ENCODE assay signal across 28 mouse cellular contexts in genomic region chr16:36131141-36131540, GRCm38 (mm10). TPM values are rescaled to one million over a fixed set of nuclear protein-coding genes. Genes with fewer than 3 reads are reported as not detected.
"Had no signal": no experiment of that assay in that cellular context is flagged by ENCODE, and none has a peak within 500 bp of the region (broad histone marks: within the 10 kb centered on the region; RNA-seq: fewer than 3 reads in every experiment).

TSS of gene Csta1 (minus strand) at chr16:36131241.

- H3K27me3 ChIP-seq: heart, embryonic 13.5 days; heart, embryonic 15.5 days; hindbrain, embryonic 13.5 days; hindbrain, embryonic 15.5 days; kidney, embryonic 15.5 days; limb, embryonic 13.5 days had no signal

- H3K27ac ChIP-seq: heart, adult 2 months; heart, embryonic 13.5 days; heart, embryonic 15.5 days; hindbrain, embryonic 13.5 days; hindbrain, embryonic 15.5 days; hindbrain, postnatal 0 days; kidney, embryonic 15.5 days; kidney, postnatal 0 days; left cerebral cortex, adult 2 months; limb, embryonic 13.5 days had no signal

- H3K4me1 ChIP-seq: heart, embryonic 13.5 days; heart, embryonic 15.5 days; hindbrain, embryonic 13.5 days; hindbrain, embryonic 15.5 days; kidney, embryonic 15.5 days had no signal

- ATAC-seq: hindbrain, postnatal 0 days; intestine, embryonic 16.5 days had no signal

- H3K9me3 ChIP-seq: heart, embryonic 13.5 days; heart, embryonic 15.5 days; hindbrain, embryonic 13.5 days; hindbrain, embryonic 15.5 days; kidney, embryonic 15.5 days; limb, embryonic 13.5 days had no signal

- H3K9ac ChIP-seq: heart, embryonic 13.5 days; heart, embryonic 15.5 days; hindbrain, embryonic 13.5 days; hindbrain, embryonic 15.5 days; kidney, embryonic 15.5 days; limb, embryonic 13.5 days had no signal

- DNase-seq: gastrocnemius, postnatal 14 days; gastrocnemius, postnatal 36 days; heart, adult 11 months; heart, adult 2 months; heart, postnatal 14 days; heart, postnatal 36 days; kidney, adult 11 months; kidney, adult 2 months; kidney, adult 9 months; kidney, postnatal 14 days; kidney, postnatal 36 days; layer of hippocampus, adult 9-11 months; liver had no signal

- H3K36me3 ChIP-seq: heart, embryonic 13.5 days; heart, embryonic 15.5 days; hindbrain, embryonic 13.5 days; hindbrain, embryonic 15.5 days; kidney, embryonic 15.5 days; limb, embryonic 13.5 days had no signal

- H3K4me2 ChIP-seq: heart, embryonic 11.5 days; heart, embryonic 13.5 days; heart, embryonic 15.5 days; hindbrain, embryonic 13.5 days; hindbrain, embryonic 15.5 days; kidney, embryonic 15.5 days; limb, embryonic 13.5 days; liver, embryonic 11.5 days had no signal

- H3K4me3 ChIP-seq: heart, adult 2 months; heart, embryonic 13.5 days; heart, embryonic 15.5 days; hindbrain, embryonic 13.5 days; hindbrain, embryonic 15.5 days; kidney, embryonic 15.5 days; left cerebral cortex, adult 2 months; limb, embryonic 13.5 days had no signal

RNA-seq across cellular contexts. Expression of gene Csta1, which starts in this region (rescaled TPM):
- polyA plus RNA-seq: gonadal fat pad, adult 2 months; heart, adult 2 months; heart, embryonic 11.5 days; heart, embryonic 13.5 days; heart, embryonic 15.5 days; heart, postnatal 0 days; hindbrain, embryonic 13.5 days; hindbrain, postnatal 0 days; intestine, embryonic 16.5 days; kidney, adult 2 months; kidney, postnatal 0 days; large intestine, adult 2 months; liver, embryonic 11.5 days had no signal
